Mouse (Mus musculus) Muller cell, postnatal 12 days (primary cell): Measurements from ENCODE around the gene Id3.

Experiments
- DNase-seq: peaks from one replicate; pipeline ENCODE4 v3.0.0-alpha.2; 2015; ENCODE audit errors: inconsistent ontology term

Gene Id3

DNA sequence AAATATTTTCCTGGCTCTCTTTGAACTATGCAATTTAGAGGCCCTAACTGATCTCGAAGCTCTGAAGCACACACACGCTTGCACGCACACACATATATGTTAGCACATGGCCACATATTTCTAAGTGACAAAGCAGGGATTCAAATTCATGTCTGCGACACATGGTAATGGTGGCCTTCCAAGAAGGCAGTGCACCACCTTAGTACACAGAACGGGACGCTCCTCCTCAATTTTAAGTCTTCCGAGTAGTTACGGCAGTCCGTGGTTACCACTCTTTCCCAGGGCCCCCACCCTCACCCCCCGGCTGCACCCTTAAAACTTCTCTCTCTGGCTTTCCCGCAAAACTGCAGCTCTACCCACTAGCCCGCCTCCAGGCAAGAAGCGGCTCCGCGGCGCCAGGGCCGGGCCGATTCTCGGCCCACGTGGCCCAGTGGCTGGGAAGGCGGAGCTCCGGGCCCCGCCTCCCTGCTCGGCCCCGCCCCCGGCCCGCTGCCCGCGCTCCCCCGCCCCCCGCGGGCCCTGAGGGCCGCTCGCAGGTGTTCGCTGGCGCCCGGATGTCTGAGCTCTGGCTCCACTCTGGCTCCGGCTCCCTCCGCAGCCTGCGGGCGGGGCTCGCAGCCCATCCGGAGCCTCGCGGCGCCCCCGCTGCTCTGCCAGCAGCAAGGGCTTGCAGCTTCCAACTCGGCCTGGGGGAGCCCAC is 4.3 kb downstream of the Id3 start:
- DNase-seq = peak; percentile 91

DNA sequence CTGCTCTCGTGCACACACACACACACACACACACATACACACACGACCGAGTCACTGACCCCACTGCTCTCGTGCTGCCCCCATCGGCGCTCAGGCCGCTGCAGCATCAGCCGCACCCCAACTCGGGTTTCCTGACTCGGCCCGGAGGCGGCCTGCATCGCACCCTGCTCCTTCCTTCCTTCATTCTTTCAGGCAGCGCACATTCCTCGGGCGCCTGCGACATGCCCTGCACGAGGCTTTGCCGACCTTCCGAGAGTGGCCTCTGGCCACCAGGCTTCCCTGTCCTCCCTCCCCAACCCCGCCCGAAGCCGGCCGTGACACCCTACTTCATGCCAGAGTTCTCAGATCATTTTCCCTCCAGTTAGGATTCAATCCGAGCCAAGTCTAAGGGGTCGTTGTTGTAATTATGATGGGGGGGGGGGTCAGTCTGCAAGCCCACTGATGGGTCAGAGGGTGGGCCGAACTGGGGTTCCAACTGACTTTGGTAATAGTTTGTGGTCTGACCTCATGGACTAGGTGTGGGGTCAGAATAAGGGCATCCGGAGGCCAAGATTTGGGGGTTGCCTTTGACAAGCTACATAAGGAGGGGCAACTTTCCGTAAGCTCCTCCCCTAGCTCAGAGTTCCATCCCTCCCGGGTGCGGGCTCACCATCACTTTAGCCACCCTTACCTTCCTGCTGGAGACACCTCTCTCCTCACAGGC is 5.2 kb downstream of the Id3 start:
- DNase-seq = peak; percentile 58

DNA sequence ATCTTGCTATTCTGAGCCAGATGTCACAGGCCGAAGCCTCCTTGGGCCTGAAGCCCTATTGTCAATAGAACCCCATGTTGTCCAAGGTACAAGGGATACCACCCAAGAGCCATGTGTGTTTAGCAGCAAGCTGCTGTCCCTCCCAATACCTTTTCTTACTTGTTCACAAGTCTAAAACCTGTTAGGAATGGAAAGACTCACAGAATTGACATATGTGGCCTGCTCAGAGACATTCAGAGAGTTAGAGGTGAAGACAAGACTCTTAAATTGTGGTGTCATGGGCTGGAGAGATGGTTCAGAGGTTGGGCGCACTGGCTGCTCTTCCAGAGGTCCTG is 5.7 kb downstream of the Id3 start:
- DNase-seq = peak; percentile 22

DNA sequence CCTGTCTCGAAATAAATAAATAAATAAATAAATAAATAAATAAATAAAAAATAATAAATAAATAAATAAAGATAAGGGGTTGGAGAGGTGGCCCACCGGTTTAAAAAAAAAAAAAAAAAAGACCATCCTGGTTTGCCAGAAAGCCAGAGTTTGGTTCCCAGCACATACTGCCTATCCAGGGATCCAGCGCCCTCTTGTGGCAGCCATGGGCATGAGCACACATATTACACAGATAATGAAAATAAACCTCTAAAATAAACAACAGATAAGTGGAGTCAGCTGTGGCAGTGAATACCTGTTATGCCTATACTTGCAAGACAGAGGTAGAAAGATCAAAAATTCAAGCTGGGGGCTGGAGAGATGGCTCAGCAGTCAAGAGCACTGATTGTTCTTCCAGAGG is 6.4 kb downstream of the Id3 start:
- peak; percentile 24 for DNase-seq

DNA sequence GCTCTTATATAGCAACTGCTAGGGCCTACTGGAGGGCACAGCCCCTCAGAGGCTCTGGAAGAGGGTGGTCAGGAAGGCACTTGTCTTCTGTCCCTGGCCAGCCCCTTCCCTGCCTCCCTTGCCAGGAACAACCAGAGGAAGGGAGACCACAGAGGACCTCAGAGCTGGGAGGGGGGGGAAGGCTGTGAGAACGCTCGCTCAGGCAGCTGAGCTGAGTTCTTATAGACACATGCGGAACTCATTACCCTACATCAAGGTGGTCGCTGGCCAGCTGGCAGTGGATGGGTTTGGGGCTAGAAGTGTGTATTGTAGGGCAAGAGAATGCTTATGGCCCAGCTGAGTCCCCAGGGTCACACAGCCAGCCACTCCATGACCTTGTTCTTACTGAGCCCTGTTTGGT is 7.3 kb downstream of the Id3 start:
- DNase-seq = no peak

DNA sequence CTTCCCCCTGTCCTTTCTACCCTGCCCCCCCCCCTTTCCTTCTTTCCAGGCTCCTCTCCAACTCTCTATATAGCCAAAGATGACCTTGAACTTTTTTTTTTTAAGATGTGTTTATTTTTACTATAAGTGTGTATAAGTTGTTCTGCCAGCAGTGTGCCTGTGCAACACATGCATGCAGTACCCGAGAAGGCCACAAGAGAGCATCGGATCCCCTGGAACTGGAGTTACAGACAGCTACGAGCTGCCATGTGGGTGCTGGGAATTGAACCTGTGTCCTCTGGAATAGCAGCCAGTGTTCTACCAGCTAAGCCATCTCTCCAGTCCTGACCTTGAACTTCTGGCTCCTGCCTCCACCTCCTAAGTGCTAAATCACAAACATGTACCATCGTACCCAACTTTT is 9.5 kb downstream of the Id3 start:
- no peak for DNase-seq

DNA sequence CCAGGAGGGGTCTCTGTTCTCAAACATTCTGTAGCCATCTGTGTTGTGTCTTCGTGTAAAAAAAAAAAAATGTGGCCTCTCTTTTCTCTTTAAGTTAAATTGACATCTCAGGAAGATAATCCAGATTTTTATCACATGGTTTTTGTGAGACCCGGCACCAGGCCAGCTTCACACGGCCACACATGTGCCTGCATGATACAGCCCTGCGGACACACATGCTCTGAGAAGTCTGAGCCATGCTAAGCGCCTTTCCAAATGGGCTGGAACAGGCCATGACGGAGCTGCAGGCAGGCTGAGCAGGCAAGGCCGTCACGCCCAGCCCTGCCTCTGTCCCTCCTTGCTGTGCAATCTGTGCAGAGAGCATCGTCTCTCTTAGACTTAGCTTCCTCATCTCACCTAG is 11.2 kb downstream of the Id3 start:
- no peak for DNase-seq

DNA sequence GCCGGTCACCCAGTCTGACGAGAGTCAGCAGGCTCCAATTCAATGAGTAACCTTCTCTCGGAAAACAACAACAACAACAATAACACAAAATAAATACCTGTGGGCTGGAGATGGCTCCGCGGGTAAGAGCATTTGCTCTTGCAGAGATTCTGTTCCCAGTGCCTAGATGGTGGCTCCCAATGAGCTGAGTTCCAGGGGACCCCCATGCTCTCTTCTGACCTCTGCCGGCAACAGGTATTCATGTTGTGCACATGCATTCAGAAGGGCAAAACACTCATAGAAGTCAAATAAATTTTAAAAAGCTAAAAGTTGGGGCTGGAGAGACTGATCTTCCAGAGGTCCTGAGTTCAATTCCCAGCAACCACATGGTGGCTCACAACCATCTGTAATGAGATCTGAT is 15.2 kb downstream of the Id3 start:
- DNase-seq = no peak

DNA sequence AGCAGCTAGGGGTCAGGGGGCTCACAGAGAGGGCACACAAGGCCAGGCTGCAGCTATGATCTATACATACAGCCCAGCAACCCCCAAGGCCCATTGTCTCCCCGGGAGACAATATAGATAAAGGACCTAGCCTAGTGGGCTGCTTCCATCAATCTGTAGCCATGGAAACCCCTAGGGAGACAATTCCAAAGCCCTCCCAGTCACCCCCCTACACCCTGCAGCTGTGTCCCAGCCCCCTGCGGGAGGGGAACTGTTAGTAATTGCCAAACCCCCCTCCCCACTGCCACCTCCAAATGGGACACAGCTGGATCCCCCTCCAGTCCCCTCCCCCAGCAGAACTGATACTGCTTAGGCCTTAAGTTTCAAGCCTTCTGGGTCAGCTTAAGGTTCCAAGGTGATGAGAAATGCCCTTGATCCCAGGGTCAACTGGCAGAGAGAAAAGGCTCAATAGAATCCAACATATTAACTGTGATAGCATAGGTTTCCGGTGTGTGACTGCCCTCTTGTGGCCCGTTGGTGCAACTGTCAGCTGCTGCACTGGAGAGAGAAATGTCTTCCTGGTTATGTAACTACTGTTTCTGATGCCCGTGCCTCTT is 16.6 kb downstream of the Id3 start:
- DNase-seq = peak; percentile 74

DNA sequence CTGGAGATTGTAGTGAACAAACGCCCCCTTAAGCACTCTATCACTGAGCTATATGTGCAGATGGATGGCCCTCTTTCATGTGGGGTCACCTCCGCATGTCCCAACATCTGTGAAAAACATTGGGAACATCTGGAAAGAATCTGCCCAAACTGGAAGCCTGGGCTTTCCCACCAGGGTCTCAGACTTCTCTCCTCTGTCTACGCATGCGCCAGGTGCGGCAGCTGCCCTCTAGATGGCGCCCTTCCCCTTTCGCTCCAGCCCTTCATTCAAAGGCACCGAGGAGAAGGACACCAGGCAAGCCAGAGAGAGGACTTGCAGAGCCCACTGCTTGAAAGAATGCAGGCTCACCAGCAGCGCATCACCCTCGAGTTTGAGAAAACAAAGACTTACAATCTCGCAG is 20.2 kb downstream of the Id3 start:
- DNase-seq = peak; percentile 86

DNA sequence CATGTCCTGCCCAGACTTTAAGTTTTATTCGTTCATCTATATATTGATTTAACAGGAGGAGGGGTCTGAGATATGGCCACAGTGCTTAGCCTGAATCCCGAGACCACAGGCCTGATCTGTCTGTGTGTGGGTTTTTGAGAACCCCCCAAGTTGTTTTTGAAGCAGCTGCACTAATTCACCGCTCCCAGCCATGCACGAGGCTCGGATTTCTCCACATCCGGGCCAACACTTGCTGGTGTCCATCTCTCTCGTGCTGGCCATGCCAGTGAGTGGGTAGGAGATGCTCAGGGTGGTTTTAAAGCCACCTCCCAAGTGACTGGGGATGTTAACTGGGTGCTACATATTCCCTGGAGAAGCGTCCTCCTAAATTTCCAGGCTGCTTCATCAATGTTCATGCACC is 21.7 kb downstream of the Id3 start:
- no peak for DNase-seq

DNA sequence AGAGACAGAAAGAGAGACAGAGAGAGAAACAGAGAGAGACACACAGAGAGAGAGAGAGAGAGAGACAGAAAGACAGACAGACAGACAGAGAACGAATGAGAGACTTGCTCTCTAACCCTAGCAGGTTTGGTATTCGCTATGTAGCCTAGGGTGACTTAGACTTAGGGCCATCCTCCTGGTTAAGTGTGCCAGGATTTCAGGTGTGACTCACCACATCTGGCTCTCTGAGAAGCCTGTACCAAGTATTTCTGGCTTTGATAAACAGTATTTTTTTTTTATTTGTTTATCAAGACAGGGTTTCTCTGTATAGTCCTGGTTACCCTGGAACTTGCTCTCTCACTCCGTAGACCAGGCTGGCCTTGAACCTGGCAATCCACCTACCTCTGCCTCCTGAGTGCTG is 24.4 kb downstream of the Id3 start:
- DNase-seq = no peak

DNA sequence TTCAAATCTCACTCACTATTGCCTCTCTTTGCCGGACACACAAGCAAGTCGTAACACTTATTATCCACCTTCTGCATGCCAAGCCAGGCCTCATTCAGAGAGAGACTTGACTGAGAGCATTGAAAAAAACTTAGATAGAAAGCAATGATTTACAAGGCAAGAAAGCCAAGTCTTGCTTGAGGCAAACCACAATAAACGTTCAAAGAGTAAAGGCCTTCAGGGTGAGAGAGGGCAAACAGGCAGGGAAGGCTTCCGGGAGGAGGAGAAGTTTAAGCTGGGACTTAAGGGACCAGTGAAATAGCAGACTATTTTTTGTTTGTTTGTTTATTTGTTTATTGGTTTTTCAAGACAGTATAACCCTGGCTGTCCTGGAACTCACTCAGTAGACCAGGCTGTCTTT is 27.1 kb downstream of the Id3 start:
- DNase-seq = no peak

DNA sequence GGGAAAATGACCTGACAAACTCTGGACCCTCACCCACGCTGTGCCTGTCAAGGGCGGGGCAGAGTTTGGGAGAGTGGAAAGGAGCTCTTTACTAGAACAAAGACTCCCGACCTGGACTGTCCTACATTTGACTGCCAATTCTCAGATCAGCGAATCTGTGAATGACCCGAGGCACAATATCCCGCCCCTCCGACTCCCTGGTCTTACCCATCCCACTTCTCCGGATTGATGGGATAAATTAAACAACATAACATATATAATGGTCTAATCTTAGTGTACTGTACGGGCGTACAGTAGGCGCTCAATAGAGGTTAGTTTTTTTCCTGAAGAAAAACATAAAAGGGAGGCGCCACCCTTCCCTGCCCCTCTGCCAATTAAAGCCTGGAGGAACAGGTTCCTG is 28.2 kb downstream of the Id3 start:
- no peak for DNase-seq

DNA sequence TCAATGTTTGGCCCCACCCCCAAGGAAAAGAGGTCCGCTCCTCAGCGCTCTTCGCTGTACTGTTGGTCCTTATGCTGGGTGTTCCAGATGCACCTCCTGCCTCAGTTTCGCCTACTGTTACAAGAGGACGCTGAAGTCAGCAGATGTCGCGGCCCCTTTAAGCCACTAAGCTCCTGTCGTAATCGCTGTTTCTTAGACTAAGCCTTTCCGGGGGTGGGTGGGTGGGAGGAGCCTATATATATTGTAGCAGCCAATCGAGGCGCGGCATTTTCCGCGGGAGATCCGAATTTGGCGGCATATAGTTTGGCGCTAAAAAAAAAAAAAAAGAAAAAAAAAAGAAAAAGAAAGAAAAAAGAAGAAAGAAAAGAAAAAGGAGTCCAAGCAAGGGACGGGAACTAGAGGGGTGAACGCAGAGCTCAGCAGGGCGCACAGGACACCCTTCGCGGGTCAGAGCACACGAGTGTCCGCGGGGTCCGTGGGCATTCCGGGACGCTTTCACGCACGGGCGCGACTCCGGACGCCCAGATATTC is 28.8 kb downstream of the Id3 start, which contains the start of gene E2f2:
TSS of gene E2f2 (plus strand) at position 384 of the 531 bp plus-strand sequence.
- DNase-seq = peak; percentile 58

DNA sequence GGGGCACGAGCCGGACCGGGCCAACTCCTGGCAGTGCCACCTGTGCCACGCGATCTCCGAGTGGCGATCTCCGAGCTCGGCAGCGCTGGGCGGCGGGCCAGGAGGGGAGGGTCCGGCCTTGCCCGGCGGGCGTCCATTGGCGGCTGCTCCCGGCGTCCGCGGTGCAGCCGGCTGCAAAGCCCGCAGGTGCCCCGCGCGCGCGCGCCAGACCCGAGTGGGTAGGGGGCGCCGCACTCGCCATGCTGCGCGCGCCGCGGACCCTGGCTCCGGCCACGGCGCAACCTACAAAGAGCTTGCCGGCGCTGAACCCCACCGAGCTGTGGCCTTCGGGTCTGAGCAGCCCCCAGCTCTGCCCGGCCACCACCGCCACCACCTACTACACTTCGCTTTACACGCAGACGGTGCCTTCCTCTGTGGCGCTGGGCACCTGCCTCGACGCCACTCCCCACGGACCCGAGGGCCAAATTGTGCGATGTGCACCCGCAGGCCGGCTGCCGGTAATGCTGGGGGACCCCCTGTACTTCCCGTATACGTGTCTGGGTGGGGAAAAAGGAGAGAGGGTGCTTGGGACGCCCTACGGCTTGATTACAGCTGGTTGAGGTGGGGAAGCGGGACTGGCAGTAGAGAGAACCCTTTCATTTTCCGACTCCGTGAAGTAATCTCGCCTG is 29.4 kb downstream of the Id3 start:
- DNase-seq = peak; percentile 86

DNA sequence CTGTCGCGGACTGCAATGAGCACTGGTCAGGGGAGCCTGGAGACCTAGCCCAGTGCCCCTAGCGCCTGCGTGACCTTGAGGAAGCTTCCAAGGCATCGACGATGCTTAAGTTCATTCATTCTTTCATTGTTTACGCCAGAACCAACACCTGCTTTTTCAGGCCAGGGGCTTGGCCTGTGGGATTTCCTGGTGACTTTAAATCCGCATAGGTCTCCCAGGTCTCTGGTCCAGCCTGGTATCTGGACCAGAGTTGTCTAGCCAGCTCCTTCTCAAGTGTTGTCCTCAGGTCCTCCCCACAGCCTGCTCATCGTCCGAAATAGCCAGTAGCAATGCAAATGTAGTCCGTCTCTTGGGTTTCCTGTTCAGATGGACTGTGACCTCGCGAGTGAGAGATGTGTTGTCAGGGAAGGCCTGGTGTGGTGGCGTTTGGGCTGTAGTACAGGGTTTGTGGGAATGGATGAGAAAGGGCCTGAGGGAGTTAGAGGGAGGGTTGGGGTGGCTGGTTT is 30.0 kb downstream of the Id3 start:
- DNase-seq = peak; percentile 14

DNA sequence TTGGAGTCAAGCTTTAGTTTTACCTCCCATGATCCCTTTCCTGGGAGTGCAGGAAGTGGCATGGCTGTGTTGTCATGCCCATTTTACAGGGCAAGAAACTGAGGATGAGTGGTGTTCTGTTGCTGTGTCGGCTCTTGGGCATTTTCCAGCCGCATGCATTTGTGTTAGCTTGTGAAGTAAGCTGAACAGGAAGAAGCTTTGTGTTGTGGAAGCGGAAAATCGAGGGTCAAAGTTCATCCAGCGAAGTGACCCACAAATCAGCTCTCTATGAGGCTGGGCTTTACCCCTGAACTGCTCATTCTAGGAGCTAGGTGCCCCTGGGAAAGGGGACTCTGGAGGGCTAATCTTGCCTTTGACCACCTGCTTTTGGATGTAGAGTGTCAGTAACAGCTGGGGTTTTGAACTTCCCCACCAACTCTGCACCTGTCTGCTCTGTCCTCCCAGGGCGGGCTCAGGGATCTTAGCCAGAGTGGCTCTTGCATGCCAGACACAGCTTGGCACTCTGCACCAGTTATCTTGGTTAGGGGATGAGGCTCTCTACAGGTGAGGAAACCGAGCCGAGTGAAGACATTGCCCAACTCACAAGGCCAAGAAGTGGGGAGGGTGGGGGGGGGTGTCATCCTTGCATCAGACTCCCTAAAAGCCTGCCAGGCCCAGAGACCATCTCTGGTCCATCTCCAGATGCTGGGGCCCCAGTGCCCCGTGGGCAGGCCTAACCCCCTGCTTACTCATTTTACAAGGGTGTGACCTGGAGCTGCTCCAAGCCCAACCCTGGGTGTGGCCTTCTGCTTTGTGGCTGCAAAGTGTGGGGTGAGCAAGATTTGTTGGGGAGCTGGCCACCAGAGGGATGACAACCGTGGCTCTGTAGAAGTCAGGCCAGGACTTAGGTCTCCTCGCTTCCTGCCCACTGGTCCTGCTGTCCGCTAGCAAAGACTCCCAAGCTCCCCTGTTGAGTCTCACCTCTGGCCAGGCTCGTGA is 31.2 kb downstream of the Id3 start:
- DNase-seq = no peak

DNA sequence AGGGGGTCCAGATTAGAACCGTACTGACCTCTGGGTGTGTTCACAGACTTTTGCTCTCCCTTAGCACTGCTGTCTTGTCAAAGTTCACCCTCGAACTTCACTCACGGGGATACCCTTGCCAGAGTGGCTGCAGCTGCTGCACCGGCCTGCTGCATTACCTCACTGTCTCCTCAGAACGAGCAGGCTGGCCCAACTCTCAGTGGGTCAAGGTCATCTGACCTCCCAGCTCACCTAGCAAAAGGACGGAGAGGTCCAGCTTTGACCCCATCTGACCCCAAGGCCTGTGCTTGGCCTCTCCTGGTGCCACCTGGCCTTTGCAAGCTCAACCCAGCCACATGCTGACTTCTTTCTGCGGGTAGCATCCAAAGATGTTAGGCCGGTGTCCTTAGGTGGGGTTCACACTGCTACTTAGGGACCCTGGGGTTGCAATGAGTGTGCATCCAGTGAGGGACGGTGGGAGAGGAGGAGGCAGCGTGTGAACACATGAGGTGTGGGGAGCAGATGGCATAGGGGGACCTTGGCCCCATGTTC is 32.8 kb downstream of the Id3 start:
- DNase-seq = no peak

DNA sequence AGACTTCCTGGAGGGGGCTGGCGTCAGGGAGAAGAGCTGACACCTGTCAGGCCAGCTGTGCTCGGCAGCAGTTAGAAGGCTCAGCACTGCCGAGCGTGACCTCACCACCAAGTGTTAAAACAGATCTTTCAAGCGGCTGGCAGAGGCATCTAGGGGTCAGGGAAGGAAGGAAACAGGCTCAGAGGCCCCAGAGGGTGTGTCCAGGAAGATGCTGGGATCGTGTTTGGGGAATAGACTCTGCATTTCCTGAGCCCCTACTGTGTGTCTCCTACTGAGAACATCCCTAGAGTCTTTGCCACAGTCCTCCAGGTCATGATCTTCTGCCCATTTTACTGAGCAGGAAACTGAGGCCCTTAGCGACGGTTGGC is 33.9 kb downstream of the Id3 start:
- DNase-seq = peak; percentile 13
